Mouse (Mus musculus) ES-E14 (cell line): ENCODE measurements at regions not wholly inside any gene's neighbourhood (a gene's known extent, or its start where the extent isn't known, plus 50 kb on each side); places are given as distances from the start of the nearest gene placed in this dataset.

Source experiments
- DNase-seq: peaks from one replicate; pipeline ENCODE4 v3.0.0-alpha.2; 2013; ENCODE audit warnings: low read depth, low spot score
- H3K27ac ChIP-seq: 2 replicates; pipeline ENCODE4 v1.5.1; 2012; ENCODE audit warnings: low read depth, mild to moderate bottlenecking, low read length, moderate library complexity, mixed read lengths; ENCODE audit not compliant: poor library complexity, insufficient read depth, severe bottlenecking
- H3K36me3 ChIP-seq: 2 replicates; pipeline ENCODE4 v1.6.1; 2012; ENCODE audit warnings: mild to moderate bottlenecking, low read length, moderate library complexity, mixed read lengths; ENCODE audit not compliant: control insufficient read depth, poor library complexity, insufficient read depth, severe bottlenecking
- H3K4me1 ChIP-seq, 2 experiments: fragments of 150-350 bp in 1 of 2; sonication (generic) in 1 of 2; 2 replicates each; pipeline ENCODE4 v1.6.1; 2012; ENCODE audit warnings: low read length in 2 of 2, mild to moderate bottlenecking in 1 of 2, mixed read lengths in 1 of 2; ENCODE audit not compliant: control insufficient read depth in 2 of 2, insufficient read depth in 2 of 2, poor library complexity in 1 of 2
- H3K4me3 ChIP-seq, 2 experiments: fragments of 150-350 bp in 1 of 2; sonication (generic) in 1 of 2; 2 replicates each; pipeline ENCODE4 v1.5.1; 2012; ENCODE audit warnings: low read length in 2 of 2, low read depth in 1 of 2, mild to moderate bottlenecking in 1 of 2, mixed read lengths in 1 of 2; ENCODE audit not compliant: insufficient read depth in 1 of 2, poor library complexity in 1 of 2, severe bottlenecking in 1 of 2
- H3K9ac ChIP-seq: 2 replicates; pipeline ENCODE4 v1.6.1; 2012; ENCODE audit warnings: low read depth, mild to moderate bottlenecking, low read length, mixed read lengths; ENCODE audit not compliant: poor library complexity, insufficient read depth, severe bottlenecking
- H3K9me3 ChIP-seq: fragments of 150-350 bp; sonication (generic); 2 replicates; pipeline ENCODE4 v1.6.1; 2012; ENCODE audit warnings: low read depth, mild to moderate bottlenecking, low read length; ENCODE audit not compliant: control insufficient read depth, insufficient read depth
- CHD2 ChIP-seq: IDR thresholded peaks from 2 replicates; pipeline ENCODE4 v1.6.1; 2014; ENCODE audit warnings: mild to moderate bottlenecking, low read depth, low read length, inconsistent platforms
- HCFC1 ChIP-seq: IDR thresholded peaks from 2 replicates; pipeline ENCODE4 v1.6.1; 2012; ENCODE audit warnings: low read length, inconsistent platforms, borderline replicate concordance; ENCODE audit not compliant: insufficient read depth
- MAFK ChIP-seq: IDR thresholded peaks from 2 replicates; pipeline ENCODE4 v1.6.1; 2014; ENCODE audit warnings: mild to moderate bottlenecking, low read depth, low read length, inconsistent platforms; ENCODE audit not compliant: insufficient read depth
- ZC3H11A ChIP-seq: IDR thresholded peaks from 2 replicates; pipeline ENCODE4 v1.6.1; 2012; ENCODE audit warnings: low read depth, mild to moderate bottlenecking, inconsistent platforms, low read length, borderline replicate concordance
- ZNF384 ChIP-seq: IDR thresholded peaks from 2 replicates; pipeline ENCODE4 v1.6.1; 2012; ENCODE audit warnings: low read depth, low read length, inconsistent platforms
- in situ Hi-C, 2 experiments: fragments of 600-800 bp; cut with MboI; formaldehyde crosslinking; loops; one replicate each; pipeline ENCODE4 v1.15.1; 2025; ENCODE audit warnings: low sequenced_read_pairs in 2 of 2, inconsistent platforms in 1 of 2; ENCODE audit not compliant: unreplicated experiment in 2 of 2

DNA sequence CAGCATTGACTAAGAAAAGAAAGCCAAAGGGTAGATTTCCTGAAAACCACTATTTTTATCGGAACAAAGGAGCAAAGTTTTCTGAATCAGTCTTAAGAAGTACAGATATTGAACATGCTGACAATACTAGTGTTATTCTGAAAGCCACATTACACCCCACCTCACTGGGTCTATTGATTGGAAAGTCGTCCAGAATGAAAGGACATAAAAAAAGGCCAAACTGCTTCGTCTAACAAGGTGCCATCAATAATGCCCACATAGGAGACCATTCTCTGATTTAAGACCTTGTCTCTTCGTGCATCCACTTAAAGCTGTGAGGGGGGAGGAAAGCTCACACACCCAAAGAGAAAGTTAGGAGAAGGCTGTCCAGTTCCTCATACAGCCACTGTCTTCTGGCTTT, 89.3 kb upstream of the Paqr3 start:
- in situ Hi-C loops, result no loop called here
- no peak overlapping the region for H3K9ac ChIP-seq
- no peak for DNase-seq
- no peak overlapping the region for H3K4me3 ChIP-seq
- no peaks in the 10 kb centered on the region for H3K36me3 ChIP-seq
- no peak for TF ChIP-seq ZC3H11A
- peaks cover 6 to 7% of the 10 kb centered on the region in 2 experiments; a peak in 3 of 4 replicates for H3K4me1 ChIP-seq
- H3K9me3 ChIP-seq, result no peaks in the 10 kb centered on the region
- no peak overlapping the region for H3K27ac ChIP-seq

DNA sequence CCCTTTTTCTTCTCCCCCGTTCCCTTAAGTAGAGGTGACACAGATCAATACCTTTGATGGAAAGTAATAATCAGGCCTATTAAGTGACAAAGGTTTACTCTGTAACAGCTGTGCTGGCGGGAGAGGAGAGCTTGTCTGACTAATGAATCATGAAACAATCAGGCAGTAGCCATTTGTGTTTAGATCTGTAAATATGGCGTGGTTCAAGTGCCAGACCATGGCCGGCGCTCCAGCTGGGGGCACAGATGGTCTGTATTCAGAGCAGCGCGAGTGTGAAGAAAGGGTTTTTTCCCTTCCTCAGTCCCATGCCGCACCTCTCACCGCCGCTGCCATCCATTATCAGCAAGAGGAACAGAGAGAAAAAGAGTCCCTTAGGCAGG, 83.9 kb upstream of the Paqr3 start:
- TF ChIP-seq ZNF384 (no peak), ZC3H11A (no peak), CHD2 (no peak), MAFK (no peak), HCFC1 (no peak)
- no peak for DNase-seq
- Histone ChIP-seq H3K9me3 (no peaks in the 10 kb centered on the region), H3K27ac (no peak overlapping the region), H3K9ac (no peak overlapping the region), H3K4me1 (peaks cover 0 to 1% of the 10 kb centered on the region in 2 experiments; a peak in 1 of 4 replicates), H3K4me3 (no peak overlapping the region), H3K36me3 (no peaks in the 10 kb centered on the region)
- in situ Hi-C loops, result no loop called here

DNA sequence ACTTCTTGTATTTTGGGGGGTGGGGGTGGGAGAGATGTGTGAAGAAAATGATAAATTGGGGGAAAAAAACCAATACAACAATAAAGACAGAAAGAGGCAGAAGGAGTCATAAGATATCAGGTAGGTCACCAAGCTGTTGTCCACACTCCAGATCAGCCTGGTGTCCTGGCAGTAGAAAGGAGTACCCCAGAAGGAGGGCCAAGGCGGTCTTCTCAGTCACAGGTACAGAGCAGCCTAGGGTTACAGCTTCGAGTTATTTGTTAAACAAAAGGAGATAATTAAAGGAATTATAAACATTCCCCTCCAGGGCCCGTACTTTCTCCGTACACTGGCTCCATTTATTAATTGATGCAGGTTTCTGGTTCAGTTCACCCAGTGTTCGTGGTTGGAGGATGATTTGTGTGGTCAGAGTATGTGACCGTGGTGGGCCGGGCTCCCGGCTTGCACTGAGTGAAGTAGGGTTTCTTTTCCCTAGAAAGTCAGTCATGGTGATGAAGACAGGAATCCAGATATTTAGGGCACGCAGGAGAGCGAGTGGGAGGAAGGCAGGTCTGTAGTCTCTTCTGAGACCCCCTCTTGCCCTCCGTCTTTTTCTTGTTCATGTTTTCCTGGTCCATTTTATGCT, 83.4 kb upstream of the Paqr3 start:
- TF ChIP-seq MAFK (no peak), ZC3H11A (no peak), ZNF384 (no peak), CHD2 (no peak), HCFC1 (no peak)
- no peak for DNase-seq
- Histone ChIP-seq H3K9ac (no peak overlapping the region), H3K9me3 (no peaks in the 10 kb centered on the region), H3K36me3 (no peaks in the 10 kb centered on the region), H3K4me3 (no peak overlapping the region), H3K4me1 (peaks cover 0 to 1% of the 10 kb centered on the region in 2 experiments; a peak in 1 of 4 replicates), H3K27ac (no peak overlapping the region)
- in situ Hi-C loops, result no loop called here

DNA sequence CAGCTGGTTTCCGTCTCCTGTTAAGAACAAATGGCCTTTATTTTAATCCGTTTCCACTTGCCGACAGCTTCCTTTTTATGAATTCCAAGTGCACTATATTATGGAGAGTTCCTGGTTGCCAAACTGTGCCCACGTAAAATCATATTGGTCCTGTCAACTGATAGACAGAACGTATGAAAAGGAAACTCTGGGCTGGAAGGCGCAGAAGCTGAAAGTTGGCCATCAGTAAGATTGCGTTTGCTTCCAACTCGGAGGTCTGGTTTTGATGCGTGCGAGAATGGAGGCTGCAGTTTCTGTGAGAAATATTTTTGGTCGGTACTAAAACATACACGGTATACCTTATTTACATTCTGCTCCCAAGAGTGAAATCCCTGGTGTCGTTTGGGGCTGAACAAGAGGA, 81.3 kb upstream of the Paqr3 start:
- Histone ChIP-seq H3K9me3 (no peaks in the 10 kb centered on the region), H3K4me3 (no peak overlapping the region), H3K27ac (no peak overlapping the region), H3K4me1 (peaks cover 0 to 1% of the 10 kb centered on the region in 2 experiments; a peak in 1 of 4 replicates), H3K9ac (no peak overlapping the region), H3K36me3 (no peaks in the 10 kb centered on the region)
- TF ChIP-seq HCFC1, result no peak
- no peak for DNase-seq
- in situ Hi-C loops, result no loop called here

DNA sequence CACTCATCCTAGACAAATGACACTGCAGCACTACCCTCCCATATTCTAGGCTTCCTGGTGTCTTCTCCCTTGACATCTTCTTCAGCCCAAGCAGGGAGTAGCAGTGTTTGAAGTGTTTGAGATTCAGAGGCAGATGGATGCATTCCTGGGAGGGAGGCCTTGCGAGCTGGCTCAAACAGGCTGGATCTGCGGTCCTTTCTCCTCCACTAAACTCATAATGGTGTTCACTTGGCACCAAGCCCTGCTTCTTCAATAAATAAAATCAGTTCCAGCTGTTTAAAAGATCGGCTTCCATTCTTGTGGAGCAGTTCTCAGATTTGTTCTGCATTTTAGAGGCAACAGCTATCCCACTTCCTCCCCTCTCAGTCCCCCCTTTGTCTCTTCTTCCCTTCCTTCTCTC, 79.3 kb upstream of the Paqr3 start:
- no peak for DNase-seq
- H3K4me1 ChIP-seq, result peaks cover 0 to 1% of the 10 kb centered on the region in 2 experiments; a peak in 1 of 4 replicates
- no peak overlapping the region for H3K9ac ChIP-seq
- no peak overlapping the region for H3K27ac ChIP-seq
- TF ChIP-seq MAFK (no peak), ZC3H11A (no peak), CHD2 (no peak), HCFC1 (no peak), ZNF384 (no peak)
- H3K9me3 ChIP-seq, result no peaks in the 10 kb centered on the region
- H3K36me3 ChIP-seq, result no peaks in the 10 kb centered on the region
- no peak overlapping the region for H3K4me3 ChIP-seq
- in situ Hi-C loops, result no loop called here
